Mouse (Mus musculus) limb, embryonic 15.5 days (tissue): ENCODE results near the gene Trim71. TPM values are rescaled to one million over a fixed set of nuclear protein-coding genes. Genes with fewer than 3 reads are reported as not detected.
"Not testable (repeated sequence)": the region's sequence is repeated elsewhere in the genome, so short reads cannot be mapped to it uniquely, and the experiment has no call there.

Experiments
- ATAC-seq: fragments of 200-750 bp; cut with Nextera tagmentation; 2 replicates; pipeline ENCODE4 v1.8.0; 2017; ENCODE audit warnings: low read depth, moderate TSS enrichment; ENCODE audit not compliant: insufficient number of reproducible peaks, low FRiP score, low TSS enrichment
- H3K27ac ChIP-seq: fragments of 300-500 bp; sonication (generic); 2 replicates; pipeline ENCODE4 v1.5.1; 2015; ENCODE audit warnings: moderate library complexity, mild to moderate bottlenecking, inconsistent platforms
- H3K27me3 ChIP-seq: fragments of 300-500 bp; sonication (generic); 2 replicates; pipeline ENCODE4 v1.6.1; 2015; ENCODE audit warnings: inconsistent platforms
- H3K36me3 ChIP-seq: fragments of 300-500 bp; sonication (generic); 2 replicates; pipeline ENCODE4 v1.6.1; 2015; ENCODE audit warnings: inconsistent platforms
- H3K4me1 ChIP-seq: fragments of 300-500 bp; sonication (generic); 2 replicates; pipeline ENCODE4 v1.6.1; 2015; ENCODE audit warnings: inconsistent platforms
- H3K4me2 ChIP-seq: fragments of 300-500 bp; sonication (generic); 2 replicates; pipeline ENCODE4 v1.6.1; 2015; ENCODE audit warnings: mild to moderate bottlenecking, inconsistent platforms
- H3K4me3 ChIP-seq: fragments of 300-500 bp; sonication (generic); 2 replicates; pipeline ENCODE4 v1.5.1; 2015; ENCODE audit warnings: mild to moderate bottlenecking, inconsistent platforms
- H3K9ac ChIP-seq: fragments of 300-500 bp; sonication (generic); 2 replicates; pipeline ENCODE4 v1.6.1; 2015; ENCODE audit warnings: inconsistent platforms
- H3K9me3 ChIP-seq: fragments of 300-500 bp; sonication (generic); 2 replicates; pipeline ENCODE4 v1.6.1; 2016; ENCODE audit warnings: inconsistent platforms
- WGBS: fragments of 180-500 bp; shearing (Covaris S2); methylation state at CpG from one replicate; pipeline ENCODE4 v1.1.7; 2015; 5-methylcytosine and 5-hydroxymethylcytosine counted together
- polyA plus RNA-seq: library from polyadenylated mRNA; unstranded; fragments of >200 nt; fragmentation: Nextera tagmentation; extraction: Ambion mirVana; gene quantifications from 2 replicates; pipeline ENCODE4 v1.2.1, GENCODE M21; 2015

Trim71 gene
- polyA plus RNA-seq, 1 experiment from 2014 or later = 0.24 TPM

- not testable (repeated sequence) for ATAC-seq, H3K4me1 ChIP-seq, H3K27ac ChIP-seq, H3K36me3 ChIP-seq, H3K9ac ChIP-seq, H3K9me3 ChIP-seq, H3K27me3 ChIP-seq, H3K4me2 ChIP-seq, H3K4me3 ChIP-seq
- WGBS = 73% methylated on average over 4 of the region's 4 CpGs
Observed at GRCm38 (mm10) chr9:114520529-114520928, 43.6 kb downstream of the Trim71 start.

- WGBS = 59% methylated on average over 9 of the region's 9 CpGs
- no peak for ATAC-seq
- Histone ChIP-seq H3K4me1 (peaks cover 12% of the 10 kb centered on the region), H3K9me3 (peaks cover under 1% of the 10 kb centered on the region; the same call in 1 of the 2 replicates), H3K4me2 (no peak overlapping the region), H3K4me3 (no peak overlapping the region), H3K27ac (no peak overlapping the region), H3K9ac (no peak overlapping the region), H3K36me3 (no peaks in the 10 kb centered on the region), H3K27me3 (no peaks in the 10 kb centered on the region)
Observed at GRCm38 (mm10) chr9:114518812-114519477, 45.2 kb downstream of the Trim71 start.

GRCm38 (mm10) chr9:114517924-114518497 is 46.2 kb downstream of the Trim71 start:
- Histone ChIP-seq H3K9ac (no peak overlapping the region), H3K4me3 (no peak overlapping the region), H3K9me3 (peaks cover 8% of the 10 kb centered on the region; the same call in 1 of the 2 replicates), H3K36me3 (peaks cover 9% of the 10 kb centered on the region; the same call in 1 of the 2 replicates), H3K27me3 (no peaks in the 10 kb centered on the region), H3K4me2 (no peak overlapping the region), H3K27ac (0 out of 2 replicates have a peak overlapping the region, but pooled peaks have one; percentile 27), H3K4me1 (peaks cover 12% of the 10 kb centered on the region)
- no peak for ATAC-seq
- WGBS = 67% methylated on average over 13 of the region's 13 CpGs

GRCm38 (mm10) chr9:114515364-114515763 is 48.8 kb downstream of the Trim71 start, which contains the start of gene C130032M10Rik:
Gene C130032M10Rik (plus strand): TSS chr9:114515697.
- WGBS = 56% methylated on average over 11 of the region's 11 CpGs
- H3K27me3 ChIP-seq = no peaks in the 10 kb centered on the region
- H3K27ac ChIP-seq = peak within 1 kb of the TSS; percentile 74
- H3K9me3 ChIP-seq = peaks cover 8% of the 10 kb centered on the region; the same call in 1 of the 2 replicates
- H3K36me3 ChIP-seq = peaks cover 14% of the 10 kb centered on the region; the same call in 1 of the 2 replicates
- no peak; the same call in 1 of the 2 replicates for ATAC-seq
- peaks cover 12% of the 10 kb centered on the region for H3K4me1 ChIP-seq
- H3K9ac ChIP-seq = no peak within 1 kb of the TSS
- no peak within 1 kb of the TSS; the same call in 1 of the 2 replicates for H3K4me3 ChIP-seq
- H3K4me2 ChIP-seq = peak within 1 kb of the TSS; percentile 19; the same call in 1 of the 2 replicates

GRCm38 (mm10) chr9:114512831-114513230 is 51.3 kb downstream of the Trim71 start:
- no peak for ATAC-seq
- Histone ChIP-seq H3K9ac (no peak overlapping the region), H3K4me2 (no peak overlapping the region), H3K27ac (no peak overlapping the region), H3K36me3 (peaks cover 14% of the 10 kb centered on the region; the same call in 1 of the 2 replicates), H3K27me3 (no peaks in the 10 kb centered on the region), H3K4me1 (peaks cover 12% of the 10 kb centered on the region), H3K9me3 (peaks cover 8% of the 10 kb centered on the region; the same call in 1 of the 2 replicates), H3K4me3 (no peak overlapping the region)
- 95% methylated on average over 21 of the region's 21 CpGs for WGBS

- H3K27ac ChIP-seq = no peak overlapping the region
- no peak overlapping the region for H3K9ac ChIP-seq
- no peaks in the 10 kb centered on the region for H3K27me3 ChIP-seq
- H3K4me3 ChIP-seq = no peak overlapping the region
- WGBS = 91% methylated on average over 9 of the region's 9 CpGs
- peaks cover 8% of the 10 kb centered on the region; the same call in 1 of the 2 replicates for H3K9me3 ChIP-seq
- H3K36me3 ChIP-seq = peaks cover 14% of the 10 kb centered on the region; the same call in 1 of the 2 replicates
- no peak overlapping the region for H3K4me2 ChIP-seq
- H3K4me1 ChIP-seq = no peaks in the 10 kb centered on the region
- ATAC-seq = no peak
Observed at GRCm38 (mm10) chr9:114509785-114510184, 54.4 kb downstream of the Trim71 start.

GRCm38 (mm10) chr9:114507421-114507820 is 56.7 kb downstream of the Trim71 start:
- Histone ChIP-seq H3K9ac (no peak overlapping the region), H3K4me1 (no peaks in the 10 kb centered on the region), H3K27ac (no peak overlapping the region), H3K4me2 (no peak overlapping the region), H3K36me3 (no peaks in the 10 kb centered on the region), H3K27me3 (no peaks in the 10 kb centered on the region), H3K9me3 (no peaks in the 10 kb centered on the region), H3K4me3 (no peak overlapping the region)
- ATAC-seq = no peak
- 90% methylated on average over 9 of the region's 9 CpGs for WGBS

- Histone ChIP-seq H3K9me3 (no peaks in the 10 kb centered on the region), H3K9ac (no peak overlapping the region), H3K27ac (no peak overlapping the region), H3K27me3 (no peaks in the 10 kb centered on the region), H3K4me2 (no peak overlapping the region), H3K4me3 (no peak overlapping the region), H3K36me3 (no peaks in the 10 kb centered on the region), H3K4me1 (no peaks in the 10 kb centered on the region)
- no peak for ATAC-seq
- WGBS = 80% methylated on average over 4 of the region's 4 CpGs
Observed at GRCm38 (mm10) chr9:114506564-114506963, 57.6 kb downstream of the Trim71 start.

- Histone ChIP-seq H3K4me2 (no peak within 1 kb of the TSS), H3K4me1 (peaks cover 2% of the 10 kb centered on the region; the same call in 1 of the 2 replicates), H3K9ac (no peak within 1 kb of the TSS), H3K27ac (no peak within 1 kb of the TSS), H3K9me3 (no peaks in the 10 kb centered on the region), H3K27me3 (no peaks in the 10 kb centered on the region), H3K36me3 (no peaks in the 10 kb centered on the region), H3K4me3 (no peak within 1 kb of the TSS)
- WGBS = 81% methylated on average over 9 of the region's 9 CpGs
- ATAC-seq = no peak
Observed at GRCm38 (mm10) chr9:114504816-114505215, 59.4 kb downstream of the Trim71 start, which contains the start of gene Ccr4. Gene Ccr4 (minus strand): TSS chr9:114504916.

GRCm38 (mm10) chr9:114502711-114503427 is 61.3 kb downstream of the Trim71 start:
- no peaks in the 10 kb centered on the region for H3K27me3 ChIP-seq
- ATAC-seq = 0 out of 2 replicates have a peak, but pooled peaks have one; percentile 60
- H3K4me3 ChIP-seq = no peak overlapping the region
- no peak overlapping the region for H3K9ac ChIP-seq
- peaks cover 8% of the 10 kb centered on the region; the same call in 1 of the 2 replicates for H3K4me1 ChIP-seq
- no peaks in the 10 kb centered on the region for H3K36me3 ChIP-seq
- H3K4me2 ChIP-seq = no peak overlapping the region
- 55% methylated on average over 15 of the region's 15 CpGs for WGBS
- H3K27ac ChIP-seq = peak overlapping the region; percentile 47
- H3K9me3 ChIP-seq = no peaks in the 10 kb centered on the region

GRCm38 (mm10) chr9:114501913-114502312 is 62.3 kb downstream of the Trim71 start:
- Histone ChIP-seq H3K36me3 (no peaks in the 10 kb centered on the region), H3K4me1 (peaks cover 8% of the 10 kb centered on the region; the same call in 1 of the 2 replicates), H3K4me3 (no peak overlapping the region), H3K9ac (no peak overlapping the region), H3K27ac (no peak overlapping the region), H3K9me3 (no peaks in the 10 kb centered on the region), H3K4me2 (no peak overlapping the region), H3K27me3 (no peaks in the 10 kb centered on the region)
- WGBS = 95% methylated on average over 11 of the region's 11 CpGs
- no peak for ATAC-seq
